Mouse (Mus musculus) brain, embryonic 14.5 days (tissue): ENCODE measurements around the gene Prr15. TPM values are rescaled to one million over a fixed set of nuclear protein-coding genes. Genes with fewer than 3 reads are reported as not detected.
A peak's percentile ranks its signal among the peaks of the same experiment; 100 is the strongest.

Experiments used
- DNase-seq: peaks from one replicate; pipeline ENCODE4 v3.0.0-alpha.2; 2011; ENCODE audit warnings: low read depth
- CTCF ChIP-seq: fragments of 200-500 bp; IDR thresholded peaks from 2 replicates; pipeline ENCODE4 v1.5.1; 2012; ENCODE audit warnings: inconsistent platforms, mild to moderate bottlenecking, moderate library complexity, borderline replicate concordance; ENCODE audit not compliant: insufficient read depth, insufficient read length; ENCODE audit errors: extremely low read depth
- POLR2A ChIP-seq: fragments of 200-500 bp; IDR thresholded peaks from 2 replicates; pipeline ENCODE4 v1.6.1; 2012; ENCODE audit warnings: mild to moderate bottlenecking, inconsistent platforms, borderline replicate concordance; ENCODE audit not compliant: poor library complexity, insufficient read depth, insufficient read length, severe bottlenecking; ENCODE audit errors: extremely low read depth
- polyA plus RNA-seq: library from polyadenylated mRNA; depleted of rRNA; stranded (reverse); fragments of >200 nt; gene quantifications from 2 replicates; pipeline ENCODE4 v1.2.3, GENCODE M21; 2012

Prr15 gene
- polyA plus RNA-seq, 1 experiment = 1.6 TPM

- DNase-seq = peak; percentile 21
- TF ChIP-seq POLR2A (no peak), CTCF (no peak)
Observed at GRCm38 (mm10) chr6:54333652-54334396, 8.2 kb downstream of the Prr15 start.

- no peak for TF ChIP-seq CTCF
- no peak for TF ChIP-seq POLR2A
- DNase-seq = no peak
Observed at GRCm38 (mm10) chr6:54337321-54337720, 11.7 kb downstream of the Prr15 start.

GRCm38 (mm10) chr6:54341133-54341532 lies 15.5 kb downstream of the Prr15 start:
- no peak for DNase-seq
- TF ChIP-seq CTCF (no peak), POLR2A (no peak)

GRCm38 (mm10) chr6:54342223-54342622 lies 16.6 kb downstream of the Prr15 start:
- DNase-seq = peak; percentile 60
- no peak for TF ChIP-seq CTCF
- no peak for TF ChIP-seq POLR2A

GRCm38 (mm10) chr6:54351860-54352259 lies 26.2 kb downstream of the Prr15 start:
- no peak for DNase-seq
- TF ChIP-seq CTCF = no peak

- DNase-seq = no peak
- TF ChIP-seq CTCF = no peak
- TF ChIP-seq POLR2A = no peak
Observed at GRCm38 (mm10) chr6:54352931-54353690, 27.5 kb downstream of the Prr15 start.

GRCm38 (mm10) chr6:54353698-54354097 lies 28.1 kb downstream of the Prr15 start:
- no peak for TF ChIP-seq POLR2A
- TF ChIP-seq CTCF = no peak
- no peak for DNase-seq

- TF ChIP-seq CTCF (no peak), POLR2A (no peak)
- no peak for DNase-seq
Observed at GRCm38 (mm10) chr6:54355626-54356025, 30.0 kb downstream of the Prr15 start.

- TF ChIP-seq CTCF (no peak), POLR2A (no peak)
- DNase-seq = no peak
Observed at GRCm38 (mm10) chr6:54362526-54363324, 37.1 kb downstream of the Prr15 start.

- DNase-seq = no peak
- TF ChIP-seq CTCF = no peak
- no peak for TF ChIP-seq POLR2A
Observed at GRCm38 (mm10) chr6:54364406-54365136, 38.9 kb downstream of the Prr15 start.

GRCm38 (mm10) chr6:54366607-54367006 lies 41.0 kb downstream of the Prr15 start:
- no peak for DNase-seq

GRCm38 (mm10) chr6:54368071-54368470 lies 42.4 kb downstream of the Prr15 start:
- TF ChIP-seq POLR2A = no peak
- peak; percentile 77 for TF ChIP-seq CTCF
- peak; percentile 82 for DNase-seq

More at GRCm38 (mm10) chr6:54366607-54367006, 41.0 kb downstream of the Prr15 start:
- TF ChIP-seq POLR2A = no peak
- no peak for TF ChIP-seq CTCF
